Mouse (Mus musculus) kidney, adult 11 months (tissue): Measurements from ENCODE around the gene Cables2.
"Not testable (repeated sequence)": the region's sequence is repeated elsewhere in the genome, so short reads cannot be mapped to it uniquely, and the experiment has no call there.

Experiments
- DNase-seq: peaks from one replicate; pipeline ENCODE4 v3.0.0; 2022

Gene Cables2

GRCm38 (mm10) chr2:180276851-180277259 lies 3.6 kb upstream of the Cables2 start:
- DNase-seq = no peak

- DNase-seq = no peak
Observed at GRCm38 (mm10) chr2:180276385-180276784, 3.1 kb upstream of the Cables2 start.

- peak; percentile 88 for DNase-seq
Observed at GRCm38 (mm10) chr2:180275836-180276235, 2.5 kb upstream of the Cables2 start.

GRCm38 (mm10) chr2:180274523-180274922 lies 1.2 kb upstream of the Cables2 start:
- DNase-seq = no peak

- DNase-seq = peak; percentile 71
Observed at GRCm38 (mm10) chr2:180272884-180273321, 393 bp downstream of the Cables2 start.

GRCm38 (mm10) chr2:180271804-180272395 lies 1.4 kb downstream of the Cables2 start:
- no peak for DNase-seq

GRCm38 (mm10) chr2:180270537-180271255 lies 2.6 kb downstream of the Cables2 start:
- no peak for DNase-seq

GRCm38 (mm10) chr2:180269329-180269728 lies 4.0 kb downstream of the Cables2 start:
- no peak for DNase-seq

- DNase-seq = no peak
Observed at GRCm38 (mm10) chr2:180267955-180268354, 5.3 kb downstream of the Cables2 start.

GRCm38 (mm10) chr2:180262891-180263290 lies 10.4 kb downstream of the Cables2 start:
- no peak for DNase-seq

GRCm38 (mm10) chr2:180262441-180262840 lies 10.9 kb downstream of the Cables2 start:
- peak; percentile 48 for DNase-seq

- DNase-seq = no peak
Observed at GRCm38 (mm10) chr2:180261901-180262300, 11.4 kb downstream of the Cables2 start.

- no peak for DNase-seq
Observed at GRCm38 (mm10) chr2:180260610-180261480, 12.5 kb downstream of the Cables2 start.

GRCm38 (mm10) chr2:180259826-180260609 lies 13.3 kb downstream of the Cables2 start:
- not testable (repeated sequence) for DNase-seq

GRCm38 (mm10) chr2:180258951-180259484 lies 14.3 kb downstream of the Cables2 start:
- not testable (repeated sequence) for DNase-seq

GRCm38 (mm10) chr2:180257963-180258865 lies 15.1 kb downstream of the Cables2 start:
- DNase-seq = no peak

GRCm38 (mm10) chr2:180257001-180257521 lies 16.2 kb downstream of the Cables2 start, which contains the start of gene Rps21:
TSS of gene Rps21 (plus strand) at chr2:180257377.
- DNase-seq = peak; percentile 99

- DNase-seq = no peak
Observed at GRCm38 (mm10) chr2:180256296-180257000, 16.8 kb downstream of the Cables2 start.

GRCm38 (mm10) chr2:180255701-180256100 lies 17.6 kb downstream of the Cables2 start:
- peak; percentile 64 for DNase-seq
